Mouse (Mus musculus): ENCODE measurements around the gene Naa35.
"Not testable (repeated sequence)": the region's sequence is repeated elsewhere in the genome, so short reads cannot be mapped to it uniquely, and the experiment has no call there.

Naa35 gene

GRCm38 (mm10) chr13:59580954-59581353 is 4.1 kb upstream of the Naa35 start:
- no peak for DNase-seq (ENCODE audit: low spot score)

GRCm38 (mm10) chr13:59584481-59584880 is 578 bp upstream of the Naa35 start:
- no peak for DNase-seq (ENCODE audit: low spot score)

GRCm38 (mm10) chr13:59585648-59586005 is 568 bp downstream of the Naa35 start:
- DNase-seq (ENCODE audit: low spot score): peak; percentile 40

GRCm38 (mm10) chr13:59587201-59587600 is 2.1 kb downstream of the Naa35 start:
- no peak for DNase-seq (ENCODE audit: low spot score)

GRCm38 (mm10) chr13:59589672-59590071 is 4.6 kb downstream of the Naa35 start:
- no peak for DNase-seq (ENCODE audit: low spot score)

GRCm38 (mm10) chr13:59590691-59591090 is 5.6 kb downstream of the Naa35 start:
- no peak for DNase-seq (ENCODE audit: low spot score)

- not testable (repeated sequence) for DNase-seq (ENCODE audit: low spot score)
Measured at GRCm38 (mm10) chr13:59592058-59592457, 7.0 kb downstream of the Naa35 start.

GRCm38 (mm10) chr13:59592630-59593029 is 7.6 kb downstream of the Naa35 start:
- DNase-seq (ENCODE audit: low spot score): no peak

- no peak for DNase-seq (ENCODE audit: low spot score)
Measured at GRCm38 (mm10) chr13:59603096-59603495, 18.0 kb downstream of the Naa35 start.

GRCm38 (mm10) chr13:59604511-59604910 is 19.5 kb downstream of the Naa35 start:
- no peak for DNase-seq (ENCODE audit: low spot score)

- DNase-seq (ENCODE audit: low spot score): no peak
Measured at GRCm38 (mm10) chr13:59605221-59605922, 20.3 kb downstream of the Naa35 start.

GRCm38 (mm10) chr13:59609885-59610284 is 24.8 kb downstream of the Naa35 start:
- DNase-seq (ENCODE audit: low spot score): no peak

GRCm38 (mm10) chr13:59610437-59610836 is 25.4 kb downstream of the Naa35 start:
- no peak for DNase-seq (ENCODE audit: low spot score)

- no peak for DNase-seq (ENCODE audit: low spot score)
Measured at GRCm38 (mm10) chr13:59613868-59614267, 28.8 kb downstream of the Naa35 start.

GRCm38 (mm10) chr13:59615152-59615551 is 30.1 kb downstream of the Naa35 start:
- DNase-seq (ENCODE audit: low spot score): no peak

- DNase-seq (ENCODE audit: low spot score): no peak
Measured at GRCm38 (mm10) chr13:59615554-59615953, 30.5 kb downstream of the Naa35 start.

GRCm38 (mm10) chr13:59618463-59618862 is 33.4 kb downstream of the Naa35 start:
- no peak for DNase-seq (ENCODE audit: low spot score)

GRCm38 (mm10) chr13:59621643-59622489 is 36.8 kb downstream of the Naa35 start:
- no peak for DNase-seq (ENCODE audit: low spot score)

- DNase-seq (ENCODE audit: low spot score): no peak
Measured at GRCm38 (mm10) chr13:59624389-59624788, 39.3 kb downstream of the Naa35 start.

GRCm38 (mm10) chr13:59624903-59625302 is 39.8 kb downstream of the Naa35 start:
- no peak for DNase-seq (ENCODE audit: low spot score)

- DNase-seq (ENCODE audit: low spot score): no peak
Measured at GRCm38 (mm10) chr13:59626739-59627138, 41.7 kb downstream of the Naa35 start.

- DNase-seq (ENCODE audit: low spot score): no peak
Measured at GRCm38 (mm10) chr13:59634637-59635036, 49.6 kb downstream of the Naa35 start.

- no peak for DNase-seq (ENCODE audit: low spot score)
Measured at GRCm38 (mm10) chr13:59637800-59638199, 52.7 kb downstream of the Naa35 start.
